Mouse (Mus musculus): ENCODE measurements around the gene Ghr.

Ghr gene

GRCm38 (mm10) chr15:3449564-3449963, 133.7 kb downstream of the Ghr start:
- no peak for DNase-seq (ENCODE audit: low read depth, low spot score)

DNA sequence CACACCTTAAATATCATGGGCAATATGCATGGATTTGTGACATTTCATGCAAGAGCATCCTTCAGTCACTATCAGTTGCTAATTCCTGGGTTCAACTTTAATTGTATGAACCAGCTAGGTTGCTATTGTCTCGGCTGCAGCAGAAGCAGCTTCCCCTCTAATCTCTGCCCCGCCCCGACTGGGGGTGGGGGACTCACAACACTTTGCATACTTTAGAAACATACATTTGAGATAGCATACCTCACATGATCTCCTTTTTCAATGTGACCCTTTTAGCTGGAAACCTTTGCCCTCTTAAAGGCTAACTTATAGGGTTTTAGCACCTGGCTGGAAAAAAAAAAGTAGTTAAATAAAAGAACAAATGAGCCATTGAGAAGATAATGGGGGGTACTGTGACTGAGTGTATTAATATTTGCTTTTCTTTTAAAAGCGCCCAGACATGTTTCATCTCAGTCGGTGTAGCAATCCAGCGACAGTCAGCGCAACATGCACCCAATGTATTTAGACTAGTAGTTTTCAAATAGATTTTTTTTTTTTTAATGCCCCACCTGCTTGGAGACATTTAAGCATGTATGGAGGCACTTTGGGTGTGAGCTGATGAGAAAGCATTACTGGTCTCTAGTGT, 137.9 kb downstream of the Ghr start:
- no peak for DNase-seq (ENCODE audit: low read depth, low spot score)

- DNase-seq (ENCODE audit: low read depth, low spot score) = no peak
These were observed 138.8 kb downstream of the Ghr start for GRCm38 (mm10) chr15:3444448-3445020.

GRCm38 (mm10) chr15:3441506-3442286, 141.6 kb downstream of the Ghr start:
- peak; percentile 9 for DNase-seq (ENCODE audit: low read depth, low spot score)

GRCm38 (mm10) chr15:3437381-3437780, 145.9 kb downstream of the Ghr start:
- DNase-seq (ENCODE audit: low read depth, low spot score) = no peak

GRCm38 (mm10) chr15:3435637-3436036, 147.7 kb downstream of the Ghr start:
- no peak for DNase-seq (ENCODE audit: low read depth, low spot score)

GRCm38 (mm10) chr15:3434461-3434860, 148.8 kb downstream of the Ghr start:
- DNase-seq (ENCODE audit: low read depth, low spot score) = no peak

GRCm38 (mm10) chr15:3433281-3433680, 150.0 kb downstream of the Ghr start:
- no peak for DNase-seq (ENCODE audit: low read depth, low spot score)

- no peak for DNase-seq (ENCODE audit: low read depth, low spot score)
These were observed 150.5 kb downstream of the Ghr start for GRCm38 (mm10) chr15:3432823-3433222.

- no peak for DNase-seq (ENCODE audit: low read depth, low spot score)
These were observed 153.9 kb downstream of the Ghr start for GRCm38 (mm10) chr15:3429417-3429816.

DNA sequence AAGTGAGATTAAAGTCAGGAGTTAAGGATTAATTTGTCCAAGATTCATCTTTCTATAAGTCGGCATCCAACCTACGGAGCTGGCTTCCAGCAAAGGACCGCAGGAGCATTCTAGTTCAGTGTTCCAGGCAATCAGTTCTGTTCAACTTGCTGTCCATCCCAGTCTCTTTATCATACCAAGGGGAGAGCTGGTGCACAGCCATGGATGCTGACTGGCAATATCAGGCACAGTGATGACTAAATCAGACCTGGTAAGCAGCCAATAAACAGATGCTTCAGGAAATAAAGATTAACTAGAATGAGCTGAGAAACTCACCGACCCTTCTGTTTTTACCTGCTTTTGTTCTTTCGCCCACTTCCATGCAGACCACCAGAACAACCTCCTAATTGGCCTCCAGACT, 154.3 kb downstream of the Ghr start:
- no peak for DNase-seq (ENCODE audit: low read depth, low spot score)

- no peak for DNase-seq (ENCODE audit: low read depth, low spot score)
These were observed 156.9 kb downstream of the Ghr start for GRCm38 (mm10) chr15:3426401-3426800.

DNA sequence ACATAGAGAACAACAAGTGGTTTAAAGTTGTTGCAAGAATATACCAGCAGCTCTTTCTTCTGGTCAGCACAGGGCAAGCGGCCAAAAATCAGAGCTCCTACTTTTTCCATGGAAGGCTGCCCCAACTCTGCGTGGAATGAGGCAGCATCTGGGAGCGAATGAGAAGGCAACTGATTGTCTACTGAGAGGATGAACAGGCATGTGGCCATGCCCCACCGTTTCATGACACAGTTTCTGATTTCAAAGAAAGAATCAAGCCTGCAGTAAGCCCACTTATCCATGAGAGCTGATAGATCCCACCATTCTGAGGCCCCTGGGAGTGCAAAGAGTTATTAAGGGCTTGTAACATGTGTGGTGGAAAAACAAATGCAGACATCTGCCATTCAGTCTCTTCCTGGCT, 160.1 kb downstream of the Ghr start:
- no peak for DNase-seq (ENCODE audit: low read depth, low spot score)

- DNase-seq (ENCODE audit: low read depth, low spot score) = no peak
These were observed 165.6 kb downstream of the Ghr start for GRCm38 (mm10) chr15:3417699-3418098.

DNA sequence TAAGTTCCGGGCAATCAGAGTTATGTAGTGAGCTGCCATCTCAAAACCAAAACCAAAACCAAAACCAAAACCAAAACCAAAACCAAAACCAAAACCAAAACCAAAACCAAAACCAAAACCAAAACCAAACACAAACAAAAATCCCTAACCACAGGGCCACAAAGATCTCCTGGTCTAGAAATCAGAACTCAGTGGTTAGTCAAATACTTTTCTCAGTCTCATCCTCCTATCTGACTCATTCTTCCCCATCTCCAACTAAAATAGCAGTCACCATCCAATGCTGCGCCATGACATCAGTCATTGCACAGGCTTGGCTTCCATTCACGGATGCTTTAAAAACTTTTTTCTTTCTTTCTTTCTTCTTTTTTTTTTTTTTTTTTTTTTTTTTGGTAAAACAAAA, 170.2 kb downstream of the Ghr start:
- no peak for DNase-seq (ENCODE audit: low read depth, low spot score)

DNA sequence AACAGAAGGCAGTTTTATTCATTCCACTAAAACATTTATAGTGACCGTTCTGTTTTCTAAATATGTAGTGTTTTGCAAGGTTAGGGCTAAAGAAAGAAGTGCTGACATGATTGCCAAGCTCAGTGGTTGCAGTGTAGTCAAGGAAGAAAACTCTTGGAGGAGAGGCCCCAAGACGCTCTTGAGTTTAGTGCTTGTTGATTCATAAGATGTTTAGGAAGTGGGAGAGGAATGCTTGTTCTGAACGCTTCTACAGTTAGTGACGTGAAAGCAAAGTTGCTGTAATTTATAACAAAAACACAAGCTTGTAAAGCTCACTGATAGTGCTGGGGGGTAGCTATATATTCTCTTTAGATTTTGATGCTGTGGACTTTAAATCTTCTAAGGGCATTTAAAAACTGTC, 174.8 kb downstream of the Ghr start:
- no peak for DNase-seq (ENCODE audit: low read depth, low spot score)

DNA sequence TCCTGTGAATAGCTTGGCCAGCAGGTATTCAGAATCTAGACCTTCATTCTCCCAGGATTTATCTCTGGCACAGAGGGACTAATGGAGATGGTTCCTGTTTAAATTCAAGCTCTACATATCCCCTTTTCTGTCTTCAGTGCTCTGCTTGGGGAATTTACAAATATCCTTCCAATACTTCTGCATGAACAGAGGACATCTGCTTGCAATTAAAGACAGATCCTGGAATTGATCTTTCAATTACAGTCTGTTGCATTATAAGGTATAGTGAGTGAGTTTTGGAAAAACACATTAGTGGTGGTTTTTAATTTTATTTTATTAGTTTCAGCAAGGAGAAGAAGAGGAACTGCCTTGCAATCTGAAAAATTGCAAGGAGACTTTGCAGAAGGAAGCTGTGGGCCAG, 184.1 kb downstream of the Ghr start:
- DNase-seq (ENCODE audit: low read depth, low spot score) = no peak

DNA sequence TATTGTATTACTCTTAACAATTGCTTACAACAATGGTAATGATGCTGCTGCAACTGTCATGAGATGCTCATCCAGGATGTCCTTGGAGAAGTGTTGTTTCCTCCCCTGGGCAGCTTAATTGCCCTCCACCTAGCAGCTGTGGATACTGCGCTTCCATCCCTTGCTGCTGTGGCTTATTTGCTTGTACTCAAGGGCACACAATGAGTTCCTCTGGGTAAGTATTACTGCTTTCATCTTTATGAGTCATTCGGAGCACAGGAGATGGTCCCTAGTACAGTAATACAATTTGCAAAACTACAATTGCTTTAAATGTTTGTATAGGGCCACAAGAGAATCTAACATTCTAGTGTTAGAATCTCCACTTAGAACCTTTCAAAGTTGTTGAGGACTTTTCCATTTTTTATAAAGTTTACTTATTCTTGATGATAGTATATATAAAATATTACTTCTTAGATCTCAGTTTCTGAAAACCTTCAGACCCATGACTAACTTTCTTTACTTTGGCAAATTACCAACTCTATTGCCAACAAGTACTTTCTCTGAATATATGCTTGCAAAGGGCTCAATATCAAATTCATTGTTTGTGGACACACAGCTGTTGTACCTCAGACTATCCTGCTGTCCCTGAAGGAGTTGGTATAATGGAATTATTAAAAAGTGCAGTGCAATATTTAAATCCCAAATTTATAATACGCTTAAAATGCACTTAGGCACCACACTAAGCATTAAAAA, 185.8 kb downstream of the Ghr start:
- no peak for DNase-seq (ENCODE audit: low read depth, low spot score)

GRCm38 (mm10) chr15:3396149-3396548, 187.1 kb downstream of the Ghr start:
- DNase-seq (ENCODE audit: low read depth, low spot score) = no peak

DNA sequence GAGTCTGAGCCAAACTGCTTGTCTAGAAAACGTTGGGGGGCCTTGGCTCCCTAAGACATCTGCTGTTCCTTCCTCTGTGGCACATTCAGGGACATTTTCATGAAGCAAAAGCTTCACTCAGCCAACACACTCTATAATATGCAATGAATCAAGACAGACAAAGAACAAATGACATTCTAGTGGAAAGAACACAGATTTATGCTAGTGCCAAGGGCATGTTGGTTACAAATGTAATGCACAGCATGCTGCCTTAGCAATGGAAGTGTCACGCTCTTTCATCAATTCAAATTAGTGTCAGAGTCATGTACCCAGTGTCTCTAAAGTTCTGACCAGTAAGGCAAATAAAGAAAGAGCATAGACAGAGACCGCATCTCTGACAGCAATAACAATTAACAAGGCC, 187.6 kb downstream of the Ghr start:
- DNase-seq (ENCODE audit: low read depth, low spot score) = no peak

DNA sequence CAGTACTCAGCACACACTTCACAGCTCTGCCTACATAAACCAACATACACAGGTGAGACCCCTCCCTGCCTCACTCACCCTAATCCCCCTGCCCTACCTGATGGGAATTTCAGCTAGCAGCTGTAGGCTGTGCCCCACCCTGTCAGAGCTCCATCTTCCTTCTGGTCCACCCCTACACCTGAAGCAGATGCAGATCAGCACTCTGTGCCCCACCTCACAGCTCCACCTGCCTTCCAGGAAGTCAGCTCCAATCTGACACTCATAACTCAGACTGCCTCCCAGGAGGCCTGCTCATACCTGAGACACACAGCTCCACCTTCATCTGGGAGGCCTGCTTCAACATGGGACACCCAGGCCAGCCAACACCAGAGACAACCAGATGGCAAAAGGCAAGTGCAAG, 192.6 kb downstream of the Ghr start:
- DNase-seq (ENCODE audit: low read depth, low spot score) = no peak

DNA sequence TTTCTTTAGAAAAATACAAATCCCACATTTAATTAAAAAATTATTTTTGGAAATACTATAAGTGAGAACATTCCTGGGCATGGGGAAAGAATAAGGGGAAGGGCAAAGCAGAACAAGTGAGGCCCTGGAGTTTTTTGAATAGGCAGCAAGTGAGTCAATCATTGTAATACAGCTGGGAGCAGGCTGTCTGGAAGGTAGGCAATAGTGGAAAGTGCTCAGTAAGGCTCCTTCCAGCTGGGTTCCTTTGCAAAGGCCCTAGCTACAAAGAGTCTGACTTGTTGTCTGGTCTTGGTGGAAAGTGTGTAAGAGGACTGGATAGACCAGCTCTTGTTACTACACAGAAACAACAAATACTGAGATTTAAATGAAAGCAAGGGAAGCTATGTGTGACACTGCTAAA, 194.3 kb downstream of the Ghr start:
- DNase-seq (ENCODE audit: low read depth, low spot score) = no peak

All from CD4-positive helper T cell, adult 2 months (primary cell).